Mouse (Mus musculus): ENCODE measurements around the gene Tsga10. TPM values are rescaled to one million over a fixed set of nuclear protein-coding genes. Genes with fewer than 3 reads are reported as not detected.

The Tsga10 gene
- polyA plus RNA-seq, 1 experiment, result 0.24 TPM

DNA sequence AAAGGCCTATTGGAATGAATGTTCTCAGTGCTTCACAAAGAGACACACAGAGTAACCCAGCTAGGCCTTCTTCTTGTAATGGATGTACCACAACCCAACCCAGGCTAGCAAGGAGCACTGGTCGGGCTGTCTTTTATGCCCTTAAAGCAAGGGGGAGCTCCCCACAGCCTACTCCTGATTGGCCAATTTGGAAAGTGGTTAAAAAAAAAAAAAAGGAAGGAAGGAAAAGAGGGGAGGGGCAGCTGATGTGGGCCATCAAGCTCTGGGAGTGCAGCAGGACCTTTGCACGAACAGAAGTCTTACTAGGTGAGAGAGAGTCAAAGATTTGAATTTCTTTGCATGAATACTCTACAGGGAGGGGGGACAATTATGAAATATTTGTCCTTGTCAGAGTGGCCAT, 127.3 kb downstream of the Tsga10 start:
- TF ChIP-seq GATA1 (IDR thresholded peaks at IDR 0.05; ENCODE audit: low read length), result no peak

GRCm38 (mm10) chr1:37737045-37737444, 129.2 kb downstream of the Tsga10 start:
- no peak for TF ChIP-seq GATA1 (IDR thresholded peaks at IDR 0.05; ENCODE audit: low read length)

GRCm38 (mm10) chr1:37735932-37736331, 130.3 kb downstream of the Tsga10 start:
- no peak for TF ChIP-seq GATA1 (IDR thresholded peaks at IDR 0.05; ENCODE audit: low read length)

DNA sequence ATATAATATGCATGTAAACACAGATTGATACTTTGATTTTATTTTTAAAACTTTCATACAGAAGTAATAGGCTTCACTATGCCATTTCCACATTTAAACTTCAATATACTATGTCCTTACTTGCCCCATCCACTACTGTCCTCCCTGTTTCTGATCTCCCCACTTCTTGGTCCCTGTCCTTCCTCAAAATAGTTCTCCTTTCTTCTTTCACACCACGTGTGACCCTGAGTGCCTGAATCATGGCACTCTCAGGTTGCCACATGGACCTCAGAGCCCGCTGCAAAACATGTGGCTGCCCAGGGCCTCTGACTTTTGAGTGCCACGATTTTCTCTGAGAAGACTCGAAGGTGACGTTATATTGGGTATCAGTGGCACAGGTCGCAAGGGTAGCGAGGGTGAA, 131.4 kb downstream of the Tsga10 start:
- no peak for TF ChIP-seq GATA1 (IDR thresholded peaks at IDR 0.05; ENCODE audit: low read length)

DNA sequence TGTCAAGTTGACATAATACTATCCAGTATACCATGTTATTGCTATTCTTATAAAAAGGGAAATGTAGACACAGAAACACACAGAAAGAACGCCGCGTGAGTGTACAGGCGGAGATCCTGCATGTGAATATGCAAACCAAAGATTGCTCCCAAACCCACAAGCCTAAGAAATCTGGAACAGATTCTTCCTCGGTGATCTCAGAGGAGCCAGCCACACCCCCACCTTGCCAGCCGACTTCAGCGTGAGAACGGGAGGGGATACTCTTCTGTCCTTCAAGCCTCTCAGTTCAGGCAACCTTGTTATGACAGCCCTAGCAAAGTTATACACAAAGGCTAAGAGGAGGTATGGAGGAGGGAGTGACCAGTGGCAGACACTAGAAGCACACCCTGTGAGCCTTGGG, 136.9 kb downstream of the Tsga10 start:
- TF ChIP-seq GATA1 (IDR thresholded peaks at IDR 0.05; ENCODE audit: low read length), result no peak

DNA sequence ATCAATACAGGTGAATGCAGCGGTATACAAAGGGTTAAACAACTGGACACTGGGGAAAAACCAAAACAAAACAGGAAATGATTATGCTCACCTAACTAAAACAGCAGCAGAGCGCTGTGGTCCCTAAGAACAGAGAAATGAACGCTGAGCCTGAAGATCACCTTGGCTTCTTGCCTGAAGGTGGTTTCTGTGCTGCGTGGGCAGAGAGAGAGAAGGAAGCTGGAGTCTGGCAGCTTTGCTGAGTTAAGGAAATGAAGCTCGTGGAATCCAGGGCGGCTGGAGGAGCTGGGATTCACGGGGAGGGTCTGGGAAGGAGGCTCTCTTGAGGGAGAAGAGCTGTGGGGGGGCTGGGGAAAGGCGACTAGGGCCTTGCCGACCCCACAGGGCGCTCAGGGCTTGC, 138.2 kb downstream of the Tsga10 start:
- TF ChIP-seq GATA1 (IDR thresholded peaks at IDR 0.05; ENCODE audit: low read length), result no peak

DNA sequence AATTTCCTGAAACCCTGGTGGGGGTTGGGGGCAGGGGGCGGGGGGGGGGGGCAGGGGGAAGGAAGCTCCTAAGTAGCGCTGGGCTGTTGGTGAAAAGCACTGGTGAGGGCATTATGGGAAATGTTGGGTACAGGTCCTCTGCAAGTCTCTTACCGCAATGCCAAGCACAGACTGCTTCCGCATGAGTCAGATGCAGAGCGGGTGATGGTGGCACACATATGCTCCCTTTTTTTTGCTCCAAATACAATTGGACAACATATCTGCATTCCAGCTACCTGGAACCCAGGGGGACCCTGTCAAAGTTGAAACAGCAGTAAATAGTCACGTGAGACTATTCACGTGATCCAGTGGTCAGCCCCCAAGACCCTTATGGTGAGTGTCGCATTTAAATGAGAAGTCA, 139.0 kb downstream of the Tsga10 start:
- TF ChIP-seq GATA1 (IDR thresholded peaks at IDR 0.05; ENCODE audit: low read length), result no peak

- TF ChIP-seq GATA1 (IDR thresholded peaks at IDR 0.05; ENCODE audit: low read length), result no peak
Measured at GRCm38 (mm10) chr1:37726426-37726825, 139.8 kb downstream of the Tsga10 start.

- no peak for TF ChIP-seq GATA1 (IDR thresholded peaks at IDR 0.05; ENCODE audit: low read length)
Measured at GRCm38 (mm10) chr1:37725880-37726279, 140.3 kb downstream of the Tsga10 start.

DNA sequence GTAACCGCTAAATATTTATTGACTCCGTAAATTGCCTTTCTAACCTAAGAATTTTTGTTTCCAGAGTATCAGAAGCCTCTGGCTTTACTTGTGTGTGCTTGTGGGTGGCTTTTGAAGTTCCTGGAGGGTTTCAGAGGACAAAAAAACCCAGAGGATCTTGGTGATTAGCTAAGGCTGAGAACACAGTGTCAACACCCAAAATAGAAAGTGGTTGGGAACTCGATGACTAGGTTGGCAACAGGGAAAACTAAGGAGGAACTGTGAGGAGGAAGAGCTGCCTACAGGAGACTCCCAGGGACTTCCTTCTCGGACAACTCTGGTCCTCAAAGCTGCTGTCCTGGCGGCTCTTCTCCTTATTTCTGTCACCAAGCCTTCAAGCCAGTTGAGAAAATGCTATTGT, 145.1 kb downstream of the Tsga10 start:
- TF ChIP-seq GATA1 (IDR thresholded peaks at IDR 0.05; ENCODE audit: low read length), result no peak

DNA sequence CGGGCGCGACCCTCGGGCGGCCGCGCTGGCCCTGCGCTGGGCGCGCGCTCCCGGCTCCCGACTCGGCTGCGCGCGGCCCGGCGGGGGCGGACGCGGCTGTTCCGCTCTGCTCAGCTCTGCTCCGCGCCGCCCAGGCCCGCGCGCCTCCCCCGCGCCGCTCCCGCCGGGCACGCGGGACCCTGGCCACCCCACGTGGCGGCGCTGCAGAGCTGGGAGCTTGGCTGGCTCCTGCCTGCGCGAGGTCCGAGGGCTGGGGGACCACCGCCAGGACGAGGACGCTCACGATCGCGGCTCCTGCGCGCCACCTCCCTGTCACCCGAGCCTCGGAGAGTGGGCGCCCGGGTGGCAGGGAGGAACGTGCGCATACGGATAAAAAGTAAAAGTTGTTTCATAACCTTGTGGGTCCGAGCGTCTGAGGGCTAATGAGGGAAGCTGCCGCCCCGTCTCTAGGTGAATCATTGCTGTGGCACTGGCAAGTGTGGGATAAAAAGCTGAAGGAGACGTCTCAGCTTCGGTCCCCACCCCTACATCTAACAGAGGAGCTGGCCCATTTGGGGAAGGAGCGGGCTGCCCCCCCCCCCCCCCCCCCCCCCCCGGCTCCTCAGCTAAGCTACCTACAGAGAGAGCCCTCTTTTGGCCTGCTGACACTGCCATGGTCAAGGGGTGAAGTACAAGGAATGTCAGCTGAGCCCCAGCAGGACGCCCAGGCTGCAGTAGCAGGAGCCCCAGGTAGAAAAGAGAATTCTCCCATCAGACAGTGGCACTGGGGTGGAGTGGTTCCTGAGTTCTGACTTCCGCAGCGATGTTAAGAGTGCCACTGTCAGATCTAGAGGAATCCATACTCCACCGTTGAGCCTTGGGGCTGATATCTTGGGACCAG, 146.2 kb downstream of the Tsga10 start, which contains the start of gene 2010300C02Rik:
Gene 2010300C02Rik, minus strand, starts transcription at position 325 of the 880 bp plus-strand sequence.
- TF ChIP-seq GATA1 (IDR thresholded peaks at IDR 0.05; ENCODE audit: low read length), result no peak

DNA sequence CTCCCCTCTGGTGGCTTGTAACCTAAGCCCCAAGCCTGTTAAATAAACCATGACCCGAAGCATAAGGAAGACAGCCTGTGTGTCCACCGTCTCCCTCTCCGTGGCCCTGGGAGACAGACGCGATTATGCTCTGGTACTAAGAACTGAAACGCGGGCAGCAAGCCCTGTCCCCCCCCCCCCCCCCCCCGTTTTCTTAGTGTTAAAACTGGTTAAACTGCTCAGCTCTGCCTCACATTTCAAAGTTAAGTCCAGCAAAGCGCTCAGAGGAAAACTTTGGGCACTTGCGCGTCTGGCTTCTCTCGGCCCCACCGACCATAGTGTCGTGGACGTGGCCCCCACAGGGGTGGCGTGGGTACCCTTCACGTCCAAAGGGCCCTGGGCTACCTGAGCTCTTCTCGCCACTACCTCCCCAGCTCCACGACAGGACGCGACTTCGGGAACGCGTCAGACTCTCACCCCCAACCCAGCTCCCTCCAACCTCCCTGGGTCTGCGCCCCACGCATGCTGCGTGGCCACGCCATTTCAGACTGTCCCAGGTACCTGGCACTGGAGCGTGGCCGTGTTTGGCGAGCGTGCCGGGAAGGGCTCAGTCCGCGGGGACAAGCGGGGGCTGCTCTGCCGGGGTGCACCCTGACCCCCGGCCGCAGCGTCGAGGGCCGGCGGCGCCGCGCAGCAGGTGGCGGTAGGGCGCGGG, 147.1 kb downstream of the Tsga10 start:
- no peak for TF ChIP-seq GATA1 (IDR thresholded peaks at IDR 0.05; ENCODE audit: low read length)

GRCm38 (mm10) chr1:37718516-37718915, 147.7 kb downstream of the Tsga10 start:
- no peak for TF ChIP-seq GATA1 (IDR thresholded peaks at IDR 0.05; ENCODE audit: low read length)

DNA sequence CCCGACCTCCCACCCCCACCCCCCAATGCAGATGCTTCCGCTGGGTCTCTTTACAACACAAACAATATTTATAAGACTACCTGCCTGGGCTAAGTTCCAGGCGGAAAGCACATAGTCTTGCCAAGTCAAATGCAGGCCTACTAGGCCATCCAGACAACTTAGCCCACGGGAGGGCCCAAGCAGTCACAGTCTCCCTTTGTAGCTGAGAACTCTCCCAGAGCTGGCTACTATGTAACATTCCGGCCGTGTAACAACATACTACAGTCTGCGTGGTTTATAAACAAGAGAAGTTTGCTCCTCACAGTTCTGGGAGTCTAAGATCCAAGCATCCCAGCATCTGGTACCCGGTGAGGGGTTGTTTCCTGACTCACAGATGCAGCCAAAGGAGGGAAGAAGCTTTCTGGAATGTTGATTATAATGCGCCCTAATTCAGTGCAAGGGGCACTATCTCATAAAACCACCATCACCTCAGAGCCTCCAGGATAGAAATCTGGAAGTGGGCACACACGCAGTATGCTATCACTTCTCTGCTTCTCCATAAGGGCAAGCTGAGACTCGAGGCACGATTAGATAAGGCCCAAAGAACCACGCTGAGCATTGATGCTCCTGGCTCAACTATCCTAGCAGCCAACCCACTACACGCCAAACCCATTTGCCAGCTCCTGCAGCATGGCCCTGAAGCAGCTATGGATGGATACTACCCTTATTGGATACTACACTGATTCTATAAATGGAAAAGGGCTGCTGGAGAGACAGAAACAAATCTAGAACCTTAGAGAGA, 148.6 kb downstream of the Tsga10 start:
- no peak for TF ChIP-seq GATA1 (IDR thresholded peaks at IDR 0.05; ENCODE audit: low read length)

DNA sequence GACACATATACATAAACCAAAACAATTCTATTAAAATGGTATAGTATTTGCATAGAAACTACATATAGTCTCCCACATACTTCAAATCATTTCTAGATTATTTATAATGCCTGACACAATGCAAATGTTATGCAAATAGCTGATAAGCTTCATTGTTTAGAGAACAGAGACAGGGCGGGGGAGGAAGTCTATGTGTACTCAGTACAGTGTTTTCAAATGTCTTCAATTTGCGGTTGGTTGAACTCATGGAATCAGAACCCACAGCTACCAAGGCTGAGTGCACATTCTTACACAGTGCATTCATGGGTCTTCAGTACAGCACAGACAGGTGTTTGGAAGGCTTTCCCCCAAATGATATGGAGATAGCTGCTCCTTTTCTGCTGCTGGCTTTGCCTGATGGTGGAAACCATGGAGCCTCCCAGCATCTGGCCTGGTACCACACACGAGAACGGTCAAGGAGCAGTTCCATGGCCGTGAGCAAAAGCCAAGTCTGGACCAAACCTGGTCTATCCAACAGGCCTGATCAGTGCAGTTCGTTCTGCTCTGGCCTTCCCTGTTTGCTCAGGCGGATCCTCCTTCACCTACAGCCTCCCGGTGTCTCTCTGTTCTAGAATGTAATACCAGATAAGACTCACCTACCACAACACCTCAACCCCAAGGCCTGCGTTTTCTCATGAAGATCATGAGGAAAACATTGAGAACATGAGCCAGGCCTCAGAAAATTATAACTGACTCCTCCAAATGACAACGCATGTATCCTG, 154.5 kb downstream of the Tsga10 start:
- TF ChIP-seq GATA1 (IDR thresholded peaks at IDR 0.05; ENCODE audit: low read length), result no peak
